Mouse (Mus musculus) gastrocnemius, postnatal 10 days (tissue): ENCODE data around the gene Dda1. TPM values are rescaled to one million over a fixed set of nuclear protein-coding genes. Genes with fewer than 3 reads are reported as not detected.
"Not testable (repeated sequence)": the region's sequence is repeated elsewhere in the genome, so short reads cannot be mapped to it uniquely, and the experiment has no call there.

Experiments used
- DNase-seq: peaks from one replicate; pipeline ENCODE4 v3.0.0; 2021; ENCODE audit warnings: mixed read lengths
- long read RNA-seq, 2 experiments: library from polyadenylated mRNA; stranded (forward); transcript quantifications; one replicate each; pipeline ENCODE4 v2.0.0; 2021
- total RNA-seq, 2 experiments: library from RNA; stranded (reverse); gene quantifications; 2 replicates each; pipeline ENCODE4 v1.2.3; 2021

The Dda1 gene
- 10 to 100 TPM; 34.8 to 35.8 TPM for total RNA-seq
- long read RNA-seq, experiment 1, transcript Dda1-204 (4 exons, 1,881 nt): minor isoform, 5 of 97 reads
- long read RNA-seq, experiment 1, transcript Dda1-205 (5 exons, 1,929 nt): minor isoform, 6 of 97 reads
- long read RNA-seq, experiment 1, transcript Dda1-202 (5 exons, 1,933 nt): major isoform, 72 of 97 reads
- long read RNA-seq, experiment 1, partial matches to known transcripts: 0 of 97 reads
- long read RNA-seq, experiment 1, other reads (novel, unspliced or antisense): 12 of 97 reads
- long read RNA-seq, experiment 2, transcript Dda1-202 (5 exons, 1,933 nt): major isoform, 77 of 95 reads
- long read RNA-seq, experiment 2, partial matches to known transcripts: 5 of 95 reads
- long read RNA-seq, experiment 2, other reads (novel, unspliced or antisense): 2 of 95 reads

GRCm38 (mm10) chr8:71468916-71469315 is at the start of gene Dda1:
Gene Dda1, plus strand, starts transcription at chr8:71469199.
- peak; percentile 92 for DNase-seq

DNA sequence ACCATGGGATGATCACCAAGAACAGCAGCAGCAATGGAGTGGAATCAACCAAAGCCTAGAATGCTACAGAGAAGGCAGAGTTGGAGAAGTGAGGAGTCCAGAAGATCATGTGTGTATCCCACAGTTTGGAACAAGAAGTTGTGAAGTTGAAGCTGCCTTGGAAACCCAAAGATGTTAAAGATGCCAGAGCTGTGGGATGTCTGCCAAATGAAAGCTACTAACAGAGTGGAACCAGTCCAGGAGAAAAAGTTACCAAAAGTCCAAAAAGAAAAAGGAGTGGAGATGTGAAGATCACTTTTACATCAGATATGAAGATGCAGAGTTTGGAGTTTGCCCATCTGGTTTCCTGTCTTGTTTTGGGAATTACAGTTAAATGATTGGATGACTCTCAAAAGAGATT is 46.9 kb upstream of the Dda1 start:
- no peak for DNase-seq

- DNase-seq: not testable (repeated sequence)
Measured at GRCm38 (mm10) chr8:71432935-71433334, 36.1 kb upstream of the Dda1 start.

GRCm38 (mm10) chr8:71437041-71437440 is 32.0 kb upstream of the Dda1 start:
- no peak for DNase-seq

- DNase-seq: peak; percentile 47
Measured at GRCm38 (mm10) chr8:71441404-71441803, 27.6 kb upstream of the Dda1 start.

- DNase-seq: no peak
Measured at GRCm38 (mm10) chr8:71445096-71445495, 23.9 kb upstream of the Dda1 start.

- no peak for DNase-seq
Measured at GRCm38 (mm10) chr8:71451337-71451736, 17.7 kb upstream of the Dda1 start.

- no peak for DNase-seq
Measured at GRCm38 (mm10) chr8:71451777-71452176, 17.2 kb upstream of the Dda1 start.

GRCm38 (mm10) chr8:71452669-71453068 is 16.3 kb upstream of the Dda1 start:
- no peak for DNase-seq

DNA sequence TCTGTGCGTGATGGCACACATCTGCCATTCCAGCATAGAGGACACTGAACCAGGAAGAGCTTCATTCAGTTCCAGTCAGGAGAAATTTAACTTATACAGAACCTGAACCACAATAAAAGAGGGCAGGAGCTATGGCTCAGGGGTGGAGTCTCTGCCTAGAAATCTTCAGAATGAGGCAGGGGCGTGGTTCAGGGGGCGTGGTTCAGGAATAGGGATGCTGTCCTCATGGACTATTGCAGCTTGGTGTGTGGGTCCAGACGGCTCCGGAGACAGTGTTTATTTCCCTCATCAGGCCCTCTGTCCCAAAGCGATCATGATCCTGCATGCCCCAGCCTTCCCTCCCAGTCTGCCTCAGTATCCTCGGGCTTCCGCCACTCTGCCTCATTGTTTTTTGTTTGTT is 14.3 kb upstream of the Dda1 start:
- no peak for DNase-seq

GRCm38 (mm10) chr8:71456906-71457305 is 12.1 kb upstream of the Dda1 start:
- DNase-seq: no peak

DNA sequence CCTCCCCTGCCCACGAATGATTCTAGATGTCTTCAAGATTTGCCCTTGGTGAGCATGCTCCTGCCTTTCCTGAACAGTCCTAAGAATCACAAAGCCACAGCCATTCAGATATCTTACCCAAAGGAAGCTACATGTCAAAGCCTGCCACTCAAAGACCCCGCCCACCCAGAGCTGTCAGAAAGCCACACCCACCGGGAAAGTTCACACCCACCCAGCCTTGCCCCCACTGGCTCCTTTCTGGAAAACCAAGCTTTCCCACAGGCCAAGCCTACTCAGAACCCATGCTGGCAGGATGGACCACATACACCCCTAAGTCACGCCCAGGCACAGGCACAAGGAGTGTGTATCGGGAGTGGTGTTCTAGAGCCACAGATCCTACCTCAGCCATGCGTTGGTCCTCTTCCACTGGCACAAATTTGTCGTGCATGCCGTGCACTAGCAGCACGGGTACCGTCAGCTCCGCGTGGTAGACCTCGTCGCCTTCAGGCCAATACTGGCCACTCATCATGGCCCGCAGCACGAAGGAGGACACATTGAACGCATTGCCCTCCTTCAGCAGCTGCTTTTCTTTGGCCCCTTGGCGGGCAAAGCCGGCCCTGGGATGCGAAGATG is 11.2 kb upstream of the Dda1 start:
- no peak for DNase-seq

DNA sequence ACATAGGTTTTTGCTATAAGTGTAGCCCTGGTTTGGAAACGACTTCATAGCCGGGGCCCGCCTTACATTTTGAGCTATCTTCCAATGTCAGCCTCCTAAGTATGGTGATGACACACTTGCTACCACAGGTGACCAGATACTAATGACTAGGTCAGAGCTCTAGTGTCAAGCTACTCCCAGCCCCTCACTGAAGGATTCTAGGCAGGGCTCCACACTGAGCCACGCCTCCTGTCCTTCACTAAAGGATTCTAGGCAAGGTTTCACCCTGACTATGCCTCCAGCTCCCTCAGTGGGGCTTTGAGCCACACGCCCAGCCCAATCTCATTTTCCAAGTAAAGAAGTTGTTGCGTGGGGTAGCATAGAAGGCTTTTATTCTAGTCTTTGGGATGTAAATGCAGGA is 8.3 kb upstream of the Dda1 start:
- DNase-seq: no peak

GRCm38 (mm10) chr8:71461152-71461840 is 7.7 kb upstream of the Dda1 start:
- no peak for DNase-seq

DNA sequence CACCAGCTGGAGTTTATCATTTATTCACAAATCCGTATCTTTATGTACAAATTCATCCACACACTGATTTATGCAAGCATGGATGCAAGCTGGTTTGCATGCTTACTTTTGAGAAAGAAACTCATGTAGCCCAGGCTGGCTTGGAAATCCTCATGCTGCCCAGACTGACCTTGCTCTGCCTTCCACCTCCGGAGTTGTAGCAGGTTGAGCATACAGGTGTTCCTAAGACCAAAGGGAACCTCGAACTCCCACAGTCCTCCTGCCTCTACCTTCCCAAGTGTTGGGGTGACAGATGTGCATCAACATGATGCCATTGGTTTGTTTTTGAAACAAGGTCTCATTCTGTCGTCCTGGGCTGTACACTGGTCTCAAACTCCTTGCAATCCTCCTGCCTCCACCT is 6.8 kb upstream of the Dda1 start:
- DNase-seq: no peak

DNA sequence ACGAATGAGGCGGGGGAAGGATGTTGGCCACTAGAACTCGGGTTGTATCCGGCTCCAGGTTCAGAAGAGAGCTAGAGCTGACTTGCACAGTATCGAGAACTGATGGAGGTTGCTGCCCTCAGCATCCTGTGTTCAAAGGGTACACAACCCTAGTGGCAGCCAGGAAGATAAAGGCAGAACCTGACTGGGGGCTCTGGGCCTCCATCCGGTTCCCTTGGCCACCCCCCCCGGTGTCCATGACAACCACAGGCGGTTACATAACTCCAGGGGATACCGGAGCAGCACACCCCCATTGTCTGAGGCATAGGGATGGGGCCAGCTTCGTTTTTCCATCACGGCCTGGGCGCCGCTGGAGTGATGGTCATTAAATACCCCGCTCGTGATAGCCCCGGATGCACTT is 6.2 kb upstream of the Dda1 start:
- no peak for DNase-seq

- peak; percentile 97 for DNase-seq
Measured at GRCm38 (mm10) chr8:71463188-71464033, 5.6 kb upstream of the Dda1 start, which contains the start of gene Abhd8. Gene Abhd8, minus strand, starts transcription at chr8:71463655.

- DNase-seq: peak; percentile 94
Measured at GRCm38 (mm10) chr8:71464513-71465500, 4.2 kb upstream of the Dda1 start, which contains the start of gene Mrpl34. Gene Mrpl34, plus strand, starts transcription at chr8:71464959.

DNA sequence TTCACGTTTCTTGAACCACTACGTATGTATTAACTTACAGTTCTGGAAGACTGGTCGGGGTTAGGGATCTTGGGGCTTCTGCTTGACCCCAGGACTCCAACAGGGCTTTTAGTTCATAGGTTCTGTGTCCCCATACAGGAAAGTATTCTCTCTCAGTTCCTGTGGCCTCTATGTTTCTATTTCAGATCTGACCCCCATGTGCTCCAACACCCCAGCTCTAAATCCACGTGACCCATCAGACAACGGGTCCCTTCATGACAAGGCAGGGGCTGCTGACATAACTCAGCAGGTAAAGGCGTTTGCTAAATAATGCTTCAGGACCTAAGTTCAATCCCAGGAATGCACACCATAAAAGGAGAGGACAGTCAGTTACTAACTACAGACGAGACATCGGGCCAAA is 3.3 kb upstream of the Dda1 start:
- no peak for DNase-seq

GRCm38 (mm10) chr8:71466198-71466597 is 2.8 kb upstream of the Dda1 start:
- DNase-seq: no peak

DNA sequence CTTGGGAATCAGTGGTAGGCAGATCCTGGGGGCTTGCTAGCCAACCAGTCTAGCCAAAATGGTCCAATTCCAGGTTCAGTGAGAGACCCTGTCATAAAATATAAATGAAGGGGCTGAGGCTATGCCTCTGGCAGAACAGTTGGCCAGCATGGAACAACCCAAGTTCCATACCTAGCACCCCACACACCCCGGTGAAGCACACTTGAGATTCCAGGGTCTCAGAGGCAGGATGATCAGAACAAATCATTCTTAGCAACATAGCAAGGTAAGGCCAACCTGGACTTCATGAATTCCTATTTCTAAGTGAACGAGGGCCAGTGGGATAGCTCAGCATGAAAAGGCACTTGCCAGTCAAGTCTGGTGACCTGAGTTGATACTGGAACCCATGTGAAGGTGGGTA is 1.8 kb upstream of the Dda1 start:
- no peak for DNase-seq
